Mouse (Mus musculus) stomach, embryonic 16.5 days (tissue): ENCODE results near the gene Pld1. TPM values are rescaled to one million over a fixed set of nuclear protein-coding genes. Genes with fewer than 3 reads are reported as not detected.
A peak's percentile ranks its signal among the peaks of the same experiment; 100 is the strongest.

Source experiments
- ATAC-seq: fragments of 200-750 bp; cut with Nextera tagmentation; 2 replicates; pipeline ENCODE4 v1.8.0; 2017; ENCODE audit warnings: moderate number of reproducible peaks, moderate TSS enrichment; ENCODE audit not compliant: insufficient read depth, low FRiP score
- H3K27ac ChIP-seq: fragments of 300-500 bp; sonication (generic); 2 replicates; pipeline ENCODE4 v1.5.1; 2014; ENCODE audit warnings: low read length
- H3K27me3 ChIP-seq: fragments of 300-500 bp; sonication (generic); 2 replicates; pipeline ENCODE4 v1.6.1; 2014; ENCODE audit warnings: low read length, control low read depth, mixed read lengths; ENCODE audit not compliant: control insufficient read depth, insufficient read depth
- H3K36me3 ChIP-seq: fragments of 300-500 bp; sonication (generic); 2 replicates; pipeline ENCODE4 v1.6.1; 2014; ENCODE audit warnings: low read length; ENCODE audit not compliant: control insufficient read depth, insufficient read depth
- H3K4me1 ChIP-seq: fragments of 300-500 bp; sonication (generic); 2 replicates; pipeline ENCODE4 v1.6.1; 2014; ENCODE audit warnings: low read length, control low read depth, mixed read lengths; ENCODE audit not compliant: control insufficient read depth, insufficient read depth
- H3K4me2 ChIP-seq: fragments of 300-500 bp; sonication (generic); 2 replicates; pipeline ENCODE4 v1.6.1; 2014; ENCODE audit warnings: low read depth, low read length, mixed read lengths
- H3K4me3 ChIP-seq: fragments of 300-500 bp; sonication (generic); replicated peaks from 2 replicates; pipeline ENCODE4 v1.5.1; 2014; ENCODE audit warnings: mild to moderate bottlenecking, low read length
- H3K9ac ChIP-seq: fragments of 300-500 bp; sonication (generic); 2 replicates; pipeline ENCODE4 v1.6.1; 2014; ENCODE audit warnings: low read length
- H3K9me3 ChIP-seq: fragments of 300-500 bp; sonication (generic); replicated peaks from 2 replicates; pipeline ENCODE4 v1.6.1; 2016; ENCODE audit warnings: low read length, control low read depth; ENCODE audit not compliant: control insufficient read depth
- WGBS: fragments of 180-500 bp; shearing (Covaris S2); extraction: QIAGEN DNeasy Blood & Tissue Kit; methylation state at CpG from one replicate; pipeline ENCODE4 v1.1.7; 2014; 5-methylcytosine and 5-hydroxymethylcytosine counted together
- polyA plus RNA-seq: library from polyadenylated mRNA; unstranded; fragments of >200 nt; fragmentation: Nextera tagmentation; extraction: Ambion mirVana; gene quantifications from 2 replicates; pipeline ENCODE4 v1.2.1, GENCODE M21; 2015

The Pld1 gene
- polyA plus RNA-seq, 1 experiment from 2014 or later, result 11.4 TPM

GRCm38 (mm10) chr3:28004321-28004720 lies 65.8 kb downstream of the Pld1 start:
- H3K36me3 ChIP-seq, result no peaks in the 10 kb centered on the region
- no peaks in the 10 kb centered on the region for H3K27me3 ChIP-seq
- no peak overlapping the region for H3K27ac ChIP-seq
- no peak overlapping the region for H3K4me3 ChIP-seq
- ATAC-seq, result no peak
- H3K4me1 ChIP-seq, result no peaks in the 10 kb centered on the region
- H3K9me3 ChIP-seq, result 0 out of 2 replicates have a peak, but pooled peaks cover 5% of the 10 kb centered on the region
- no peak overlapping the region for H3K9ac ChIP-seq
- 74% methylated on average over 6 of the region's 6 CpGs for WGBS
- H3K4me2 ChIP-seq, result no peak overlapping the region

GRCm38 (mm10) chr3:28007684-28008083 lies 69.2 kb downstream of the Pld1 start:
- no peaks in the 10 kb centered on the region for H3K27me3 ChIP-seq
- H3K9me3 ChIP-seq, result no peaks in the 10 kb centered on the region
- no peak overlapping the region for H3K27ac ChIP-seq
- H3K9ac ChIP-seq, result no peak overlapping the region
- no peak overlapping the region for H3K4me3 ChIP-seq
- no peaks in the 10 kb centered on the region for H3K4me1 ChIP-seq
- H3K36me3 ChIP-seq, result no peaks in the 10 kb centered on the region
- 84% methylated on average over 11 of the region's 11 CpGs for WGBS
- ATAC-seq, result no peak
- H3K4me2 ChIP-seq, result no peak overlapping the region

- Histone ChIP-seq H3K27me3 (no peaks in the 10 kb centered on the region), H3K9me3 (no peaks in the 10 kb centered on the region), H3K27ac (peak overlapping the region; percentile 70), H3K4me1 (no peaks in the 10 kb centered on the region), H3K4me2 (no peak overlapping the region), H3K36me3 (no peaks in the 10 kb centered on the region), H3K9ac (no peak overlapping the region), H3K4me3 (no peak overlapping the region)
- WGBS, result 54% methylated on average over 4 of the region's 4 CpGs
- ATAC-seq, result peak; percentile 44; the same call in 1 of the 2 replicates
Measured at GRCm38 (mm10) chr3:28008369-28008768, 69.9 kb downstream of the Pld1 start.

- H3K27ac ChIP-seq, result no peak overlapping the region
- no peak for ATAC-seq
- H3K9me3 ChIP-seq, result no peaks in the 10 kb centered on the region
- no peak overlapping the region for H3K4me2 ChIP-seq
- no peak overlapping the region for H3K4me3 ChIP-seq
- no peaks in the 10 kb centered on the region for H3K36me3 ChIP-seq
- no peaks in the 10 kb centered on the region for H3K4me1 ChIP-seq
- 77% methylated on average over 7 of the region's 7 CpGs for WGBS
- no peaks in the 10 kb centered on the region for H3K27me3 ChIP-seq
- no peak overlapping the region for H3K9ac ChIP-seq
Measured at GRCm38 (mm10) chr3:28012177-28012576, 73.7 kb downstream of the Pld1 start.

- no peak overlapping the region for H3K4me3 ChIP-seq
- no peak for ATAC-seq
- no peaks in the 10 kb centered on the region for H3K36me3 ChIP-seq
- H3K4me1 ChIP-seq, result no peaks in the 10 kb centered on the region
- no peak overlapping the region for H3K27ac ChIP-seq
- H3K9me3 ChIP-seq, result no peaks in the 10 kb centered on the region
- 77% methylated on average over 6 of the region's 6 CpGs for whole genome bisulfite sequencing
- no peaks in the 10 kb centered on the region for H3K27me3 ChIP-seq
- no peak overlapping the region for H3K9ac ChIP-seq
- no peak overlapping the region for H3K4me2 ChIP-seq
Measured at GRCm38 (mm10) chr3:28013441-28013840, 74.9 kb downstream of the Pld1 start.

- Histone ChIP-seq H3K4me2 (no peak overlapping the region), H3K36me3 (no peaks in the 10 kb centered on the region), H3K4me3 (no peak overlapping the region), H3K9ac (no peak overlapping the region), H3K9me3 (no peaks in the 10 kb centered on the region), H3K27me3 (no peaks in the 10 kb centered on the region), H3K27ac (no peak overlapping the region), H3K4me1 (peaks cover 3% of the 10 kb centered on the region; the same call in 1 of the 2 replicates)
- WGBS, result 88% methylated on average over 2 of the region's 2 CpGs
- no peak for ATAC-seq
Measured at GRCm38 (mm10) chr3:28017002-28017401, 78.5 kb downstream of the Pld1 start.

GRCm38 (mm10) chr3:28019727-28020126 lies 81.2 kb downstream of the Pld1 start:
- no peak overlapping the region for H3K27ac ChIP-seq
- H3K4me3 ChIP-seq, result no peak overlapping the region
- no peaks in the 10 kb centered on the region for H3K36me3 ChIP-seq
- H3K9ac ChIP-seq, result no peak overlapping the region
- 33% methylated on average over 4 of the region's 4 CpGs for WGBS
- H3K4me1 ChIP-seq, result peaks cover 7% of the 10 kb centered on the region
- no peaks in the 10 kb centered on the region for H3K27me3 ChIP-seq
- ATAC-seq, result no peak
- H3K4me2 ChIP-seq, result no peak overlapping the region
- H3K9me3 ChIP-seq, result no peaks in the 10 kb centered on the region

- H3K27ac ChIP-seq, result no peak overlapping the region
- no peak overlapping the region for H3K4me2 ChIP-seq
- H3K9me3 ChIP-seq, result no peaks in the 10 kb centered on the region
- ATAC-seq, result no peak
- H3K27me3 ChIP-seq, result no peaks in the 10 kb centered on the region
- no peak overlapping the region for H3K9ac ChIP-seq
- H3K4me3 ChIP-seq, result no peak overlapping the region
- H3K36me3 ChIP-seq, result no peaks in the 10 kb centered on the region
- 88% methylated on average over 2 of the region's 2 CpGs for WGBS
- H3K4me1 ChIP-seq, result peaks cover 7% of the 10 kb centered on the region
Measured at GRCm38 (mm10) chr3:28020404-28020803, 81.9 kb downstream of the Pld1 start.

- Histone ChIP-seq H3K27me3 (no peaks in the 10 kb centered on the region), H3K36me3 (no peaks in the 10 kb centered on the region), H3K4me2 (no peak overlapping the region), H3K4me3 (no peak overlapping the region), H3K9me3 (no peaks in the 10 kb centered on the region), H3K4me1 (peaks cover 7% of the 10 kb centered on the region), H3K9ac (no peak overlapping the region), H3K27ac (peak overlapping the region; percentile 39; the same call in 1 of the 2 replicates)
- WGBS, result 75% methylated on average over 5 of the region's 5 CpGs
- no peak for ATAC-seq
Measured at GRCm38 (mm10) chr3:28022191-28022590, 83.7 kb downstream of the Pld1 start.

GRCm38 (mm10) chr3:28026876-28027275 lies 88.4 kb downstream of the Pld1 start:
- Histone ChIP-seq H3K4me1 (peaks cover 8% of the 10 kb centered on the region), H3K9me3 (no peaks in the 10 kb centered on the region), H3K9ac (no peak overlapping the region), H3K36me3 (no peaks in the 10 kb centered on the region), H3K4me2 (peak overlapping the region; percentile 23; the same call in 1 of the 2 replicates), H3K27me3 (no peaks in the 10 kb centered on the region), H3K27ac (peak overlapping the region; percentile 51), H3K4me3 (no peak overlapping the region)
- peak; percentile 76; the same call in 1 of the 2 replicates for ATAC-seq
- WGBS, result 34% methylated on average over 3 of the region's 3 CpGs
